Mouse (Mus musculus): Measurements from ENCODE around the gene Zfp81.
A peak's percentile ranks its signal among the peaks of the same experiment; 100 is the strongest.
"Not testable (repeated sequence)": the region's sequence is repeated elsewhere in the genome, so short reads cannot be mapped to it uniquely, and the experiment has no call there.

The Zfp81 gene

DNA sequence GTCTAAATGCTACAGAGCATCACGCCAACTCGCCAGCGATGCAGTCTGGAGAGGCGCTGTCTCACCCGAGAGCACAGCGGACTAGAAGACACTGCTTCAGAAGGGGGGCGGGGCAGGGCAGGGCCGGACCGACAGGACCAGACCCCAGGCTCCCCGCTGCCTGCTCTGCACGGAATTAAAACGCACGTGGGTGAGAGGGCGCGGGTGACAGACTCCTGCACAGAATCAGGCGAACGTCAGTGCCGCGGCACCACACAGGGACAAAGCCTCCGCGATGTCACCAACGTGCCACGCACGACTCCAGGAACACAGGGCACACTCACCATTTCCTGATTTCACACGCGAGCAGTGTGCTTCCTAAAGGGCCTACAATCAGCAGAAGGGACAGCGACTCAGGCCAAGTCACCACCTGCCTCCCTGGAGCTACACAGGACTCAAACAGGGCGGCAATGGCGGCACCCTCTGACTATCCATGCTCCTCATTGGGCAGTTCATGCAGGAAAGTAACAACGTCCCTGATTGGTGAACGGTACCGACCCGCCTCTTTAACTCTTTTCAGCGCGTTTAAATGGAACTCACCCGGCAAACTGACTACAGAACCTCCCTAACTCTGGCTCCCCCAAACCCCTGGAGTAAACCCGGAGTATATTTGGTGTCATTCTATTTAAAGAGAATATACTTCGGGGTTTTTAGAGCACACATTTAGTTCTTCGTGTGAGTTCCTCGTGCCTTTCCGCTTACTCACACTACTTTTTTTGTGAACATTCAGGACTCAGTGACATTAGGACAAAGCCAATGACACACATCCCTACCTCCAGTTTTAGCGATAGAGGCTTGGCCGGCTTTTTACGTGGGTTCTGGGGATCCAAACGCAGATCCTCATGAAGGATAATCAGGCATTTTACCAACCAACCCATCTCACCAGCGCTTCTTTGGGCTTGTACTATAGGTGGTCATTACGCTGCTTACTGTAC is at the start of gene Zfp81:
Zfp81 (minus strand) TSS at position 468 of the 974 bp plus-strand sequence.
- DNase-seq (ENCODE audit: low spot score) = peak; percentile 63

DNA sequence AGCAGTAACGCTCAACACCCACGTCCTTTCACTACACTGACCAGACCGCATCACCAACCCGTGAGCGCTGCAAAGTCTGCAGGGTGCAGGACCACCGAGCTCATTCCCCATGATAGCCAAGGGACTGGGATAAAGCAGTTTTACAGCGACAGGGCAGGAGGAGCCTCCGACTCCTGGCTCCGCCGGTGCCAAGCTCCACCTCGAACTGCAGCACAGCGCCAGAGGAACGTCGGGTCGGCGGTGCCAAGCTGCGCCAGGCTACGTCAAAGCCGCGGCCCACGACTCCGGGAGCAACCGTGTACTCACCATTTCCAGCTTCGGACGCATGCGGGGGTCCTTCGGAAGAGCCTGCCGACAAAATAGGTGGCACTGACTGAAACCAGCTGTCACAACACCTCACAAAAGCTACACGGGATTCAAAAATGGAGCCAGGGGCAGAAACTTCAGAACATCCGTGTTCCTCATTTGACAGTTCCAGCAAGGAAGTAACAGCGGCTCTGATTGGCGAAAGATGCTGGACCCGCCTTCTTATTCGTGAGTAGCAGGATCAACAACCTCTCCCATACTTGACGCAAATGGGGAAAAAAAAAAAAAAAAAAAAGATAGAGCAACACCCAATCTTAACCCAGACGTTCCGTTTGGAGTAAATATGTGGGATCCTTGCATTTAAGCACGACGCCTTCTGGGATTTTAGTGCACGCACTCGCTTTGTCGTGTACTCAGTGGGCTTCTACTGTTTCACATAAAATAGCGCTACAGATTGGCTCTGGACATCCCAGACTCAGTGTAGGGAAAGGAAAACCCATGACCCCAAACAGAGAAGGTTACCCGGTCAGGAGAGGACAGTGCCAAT is 35.7 kb upstream of the Zfp81 start, which contains the start of gene Zfp101:
Zfp101 (minus strand) TSS at position 460 of the 853 bp plus-strand sequence.
- DNase-seq (ENCODE audit: low spot score) = peak; percentile 64

DNA sequence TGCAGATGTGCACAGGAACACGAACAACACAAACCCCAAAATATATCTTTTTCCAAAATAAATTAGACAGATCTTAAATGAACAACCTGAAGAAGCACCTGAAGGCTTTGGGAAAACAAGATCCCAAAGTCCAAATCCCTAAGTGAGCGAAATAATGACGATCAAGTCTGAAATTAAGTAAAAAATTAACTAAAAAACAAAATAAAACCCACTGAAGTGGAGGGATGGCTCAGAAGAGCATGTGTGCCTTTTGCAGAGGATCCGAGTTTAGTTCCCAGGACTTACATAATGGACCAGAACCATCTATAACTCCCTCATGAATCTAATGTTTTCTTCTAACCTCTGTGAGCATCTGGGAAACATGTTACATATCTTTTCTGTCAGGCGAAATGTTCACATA is 33.6 kb upstream of the Zfp81 start:
- no peak for DNase-seq (ENCODE audit: low spot score)

DNA sequence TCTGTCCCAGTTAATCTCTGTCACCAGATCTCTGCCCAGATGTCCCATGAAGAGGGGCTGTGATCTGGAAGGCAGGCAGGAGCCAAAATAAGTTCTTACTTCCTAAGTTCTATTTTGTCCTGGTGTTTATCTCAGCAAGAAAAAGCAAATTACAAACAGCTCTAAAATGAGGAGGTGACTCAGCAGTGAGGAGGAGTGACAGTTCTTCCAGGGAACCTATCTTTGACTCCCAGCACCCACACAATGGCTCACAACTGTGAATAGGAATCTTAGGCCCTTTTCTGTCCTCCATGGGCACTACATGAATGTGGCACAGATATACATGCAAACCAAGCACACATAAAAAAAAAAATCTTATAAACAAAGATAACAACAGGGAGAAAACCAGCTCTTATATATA is 27.0 kb upstream of the Zfp81 start:
- DNase-seq (ENCODE audit: low spot score) = no peak

DNA sequence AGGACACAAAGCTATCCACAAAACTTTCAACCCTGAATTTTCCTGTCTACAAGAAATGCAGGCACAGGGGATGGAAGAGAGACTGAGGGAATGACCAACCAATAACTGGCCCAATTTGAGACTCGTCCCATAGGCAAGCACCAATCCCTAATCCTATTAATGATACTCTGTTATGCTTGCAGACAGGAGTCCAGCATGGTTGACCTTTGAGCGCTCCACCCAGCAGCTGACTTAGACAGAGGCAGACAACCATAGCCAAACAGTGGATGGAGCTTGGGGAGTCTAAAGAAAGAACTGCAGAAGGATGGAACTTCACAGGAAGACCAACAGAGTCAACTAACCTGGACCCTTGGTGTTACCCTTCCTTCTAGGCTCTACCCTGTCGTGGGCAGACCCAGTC is 14.1 kb upstream of the Zfp81 start:
- no peak for DNase-seq (ENCODE audit: low spot score)

DNA sequence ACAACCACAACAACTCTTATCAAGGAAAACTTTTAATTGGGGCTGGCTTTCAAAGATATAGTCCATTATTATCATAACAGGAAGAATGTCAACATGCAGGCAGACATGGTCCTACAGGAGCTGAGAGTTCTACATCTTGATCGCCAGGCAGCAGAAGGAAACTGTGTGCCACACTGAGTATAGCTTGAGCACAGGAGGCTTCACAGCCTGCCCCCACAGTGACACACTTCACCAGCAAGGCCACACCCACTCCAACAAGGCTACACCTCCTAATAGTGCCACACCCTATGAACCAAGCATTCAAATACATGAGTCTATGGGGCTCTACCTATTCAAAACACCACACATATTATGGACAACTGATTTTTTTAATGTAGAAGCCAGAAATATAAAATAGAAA is 5.7 kb downstream of the Zfp81 start:
- no peak for DNase-seq (ENCODE audit: low spot score)

DNA sequence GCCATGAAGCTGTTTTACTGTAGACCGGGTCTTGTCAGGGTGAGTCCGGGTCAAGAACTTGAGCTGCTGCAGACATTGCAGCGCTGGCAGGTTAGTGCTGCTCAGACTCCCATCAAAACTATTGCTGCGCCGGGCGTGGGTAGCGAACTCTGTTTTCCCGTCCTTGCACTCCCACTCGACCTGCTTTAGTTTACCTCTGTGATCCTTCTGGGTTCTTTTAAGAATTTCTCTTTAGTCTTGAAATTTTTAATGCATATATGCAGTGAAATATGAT is 68.9 kb downstream of the Zfp81 start:
- DNase-seq (ENCODE audit: low spot score) = not testable (repeated sequence)

DNA sequence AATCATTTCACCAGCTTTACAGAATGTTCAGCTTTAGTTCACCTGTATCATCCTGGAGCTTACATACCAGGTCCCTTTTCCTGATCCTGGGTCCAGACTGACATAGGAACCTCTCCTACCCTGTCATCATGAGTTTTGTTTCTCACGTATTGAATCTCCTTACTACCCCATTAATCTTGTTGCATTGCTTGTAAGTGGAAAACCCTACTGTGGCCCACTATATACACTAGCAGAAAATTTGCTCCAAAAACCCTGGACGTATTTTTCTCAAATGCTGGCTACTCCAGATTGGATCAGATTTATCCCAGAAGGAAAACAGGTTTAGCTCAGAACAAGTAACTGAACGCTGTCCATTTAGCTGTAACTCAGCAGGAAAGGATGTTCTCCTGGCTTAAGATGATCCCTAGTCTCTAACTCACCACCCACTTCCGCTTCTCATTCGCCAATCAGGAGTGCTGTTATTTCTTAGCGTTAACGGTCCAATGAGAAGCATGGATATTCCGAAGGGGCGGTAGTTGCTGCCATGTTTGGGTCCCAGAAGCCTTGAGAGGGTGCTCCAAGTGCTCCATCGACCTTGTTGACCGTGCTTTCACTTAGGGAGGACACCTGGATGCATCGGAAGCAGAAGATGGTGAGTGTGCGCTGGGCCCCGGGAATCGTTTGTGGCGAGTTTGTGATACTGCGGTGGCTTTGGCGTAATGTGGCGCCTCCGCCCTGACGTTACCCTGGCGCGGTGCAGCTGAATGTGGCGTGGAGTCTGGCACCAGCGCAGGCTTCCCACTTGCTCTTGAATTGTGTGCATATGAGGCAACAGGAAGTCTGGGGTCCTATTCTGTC is 69.4 kb downstream of the Zfp81 start, which contains the start of gene Zfp955b:
Zfp955b (plus strand) TSS at position 506 of the 837 bp plus-strand sequence.
- DNase-seq (ENCODE audit: low spot score) = not testable (repeated sequence)

All from urinary bladder, postnatal 25 days (tissue).